Comparison of ENCODE assay signal across 10 mouse cellular contexts in the genomic region with DNA sequence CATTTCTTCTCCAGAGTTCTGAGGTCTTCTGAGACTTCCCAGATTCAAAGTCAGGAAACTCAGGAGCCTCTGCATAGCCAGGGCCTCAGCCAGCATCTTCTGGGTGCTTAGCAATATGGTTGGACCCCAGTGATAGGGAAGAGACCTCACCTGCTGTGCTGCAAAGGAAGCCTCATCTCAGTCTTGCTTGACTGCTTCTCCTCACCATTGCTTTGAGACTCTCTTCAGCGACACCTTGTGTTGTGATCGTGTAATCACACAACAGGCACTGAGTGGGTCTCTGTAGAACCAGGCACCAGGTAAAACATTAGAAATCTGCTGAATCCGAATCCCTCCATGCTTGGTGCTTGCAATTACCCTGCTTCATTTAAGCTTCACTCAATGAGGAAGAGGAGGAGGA.
DNase-seq lines count a peak whose midpoint lies in the region; ATAC-seq and TF ChIP-seq lines count a peak whose summit lies in the region.
"Had no signal": no experiment of that assay in that cellular context is flagged by ENCODE, and none has a peak within 500 bp of the region (broad histone marks: within the 10 kb centered on the region; RNA-seq: fewer than 3 reads in every experiment).

No protein-coding gene starts in this region.

- H3K4me2 ChIP-seq in liver, embryonic 14.5 days (ENCODE audit: low read depth), result no peak overlapping the region
- H3K4me2 ChIP-seq in limb, embryonic 14.5 days (replicated peaks; ENCODE audit: low read depth, low read length, severe bottlenecking), result no peak overlapping the region
- H3K4me2 ChIP-seq: heart, embryonic 13.5 days had no signal

- TF ChIP-seq POLR2A in cortical plate, adult 2 months (IDR thresholded peaks at IDR 0.05; ENCODE audit: extremely low read depth, insufficient read depth, low read length), result no peak
- no peak for TF ChIP-seq POLR2A in limb, embryonic 14.5 days (IDR thresholded peaks at IDR 0.05; ENCODE audit: borderline replicate concordance, extremely low read depth, insufficient read depth, insufficient read length)

- no peak for ATAC-seq in liver, embryonic 14.5 days (ENCODE audit: insufficient read depth)
- 0 out of 2 replicates have a peak, but pooled peaks have one; percentile 34 for ATAC-seq in limb, embryonic 14.5 days (ENCODE audit: low FRiP score, low read depth)

- H3K4me3 ChIP-seq in liver, embryonic 14.5 days (ENCODE audit: insufficient read depth in 1 of 2, low read depth in 2 of 2, low read length in 2 of 2), result no peak overlapping the region
- no peak overlapping the region for H3K4me3 ChIP-seq in cortical plate, adult 2 months (ENCODE audit: insufficient read depth, low read length)
- H3K4me3 ChIP-seq in limb, embryonic 14.5 days (replicated peaks; ENCODE audit: low read length), result no peak overlapping the region
- H3K4me3 ChIP-seq: heart, embryonic 13.5 days; myocyte had no signal

- WGBS in liver, embryonic 14.5 days (ENCODE audit: insufficient replicate concordance), result 8% methylated on average over 3 of the region's 3 CpGs
- WGBS in limb, embryonic 14.5 days, result 15% methylated on average over 3 of the region's 3 CpGs

- no peak for TF ChIP-seq EP300 in liver, embryonic 14.5 days (IDR thresholded peaks at IDR 0.05; ENCODE audit: low read depth)

- H3K36me3 ChIP-seq in liver, embryonic 14.5 days (replicated peaks; ENCODE audit: control insufficient read depth, insufficient read depth, low read depth), result no peaks in the 10 kb centered on the region
- H3K36me3 ChIP-seq in limb, embryonic 14.5 days (ENCODE audit: control insufficient read depth, insufficient read depth, low read length), result no peaks in the 10 kb centered on the region
- H3K36me3 ChIP-seq: heart, embryonic 13.5 days had no signal

- DNase-seq in adrenal gland, adult 2 months, result peak; percentile 40
- DNase-seq in adrenal gland, adult 8-10 months, result no peak
- DNase-seq in liver, embryonic 14.5 days (ENCODE audit: low read depth in 3 of 3, low spot score in 3 of 3), result no peak
- DNase-seq in liver, result no peak
- peak; percentile 47 for DNase-seq in limb, embryonic 14.5 days (ENCODE audit: low spot score)
- no peak for DNase-seq in testis, postnatal 10 days (ENCODE audit: low spot score)
- DNase-seq in frontal cortex, postnatal 14 days (ENCODE audit: low spot score in 2 of 2), result no peak

- no peaks in the 10 kb centered on the region for H3K27me3 ChIP-seq in liver, embryonic 14.5 days (ENCODE audit: control insufficient read depth, insufficient read depth, low read length)
- peaks cover 13% of the 10 kb centered on the region for H3K27me3 ChIP-seq in limb, embryonic 14.5 days (ENCODE audit: control insufficient read depth, insufficient read depth, low read length)

- no peak overlapping the region for H3K9ac ChIP-seq in liver, embryonic 14.5 days (replicated peaks)
- H3K9ac ChIP-seq in limb, embryonic 14.5 days (ENCODE audit: low read depth, low read length, severe bottlenecking), result no peak overlapping the region
- H3K9ac ChIP-seq: heart, embryonic 13.5 days had no signal

- no peaks in the 10 kb centered on the region for H3K4me1 ChIP-seq in liver, embryonic 14.5 days (replicated peaks; ENCODE audit: control insufficient read depth in 2 of 2, insufficient read depth in 2 of 2, low read length in 1 of 2)
- peaks cover 4% of the 10 kb centered on the region for H3K4me1 ChIP-seq in cortical plate, adult 2 months (ENCODE audit: control insufficient read depth, insufficient read depth, low read length)
- no peaks in the 10 kb centered on the region for H3K4me1 ChIP-seq in limb, embryonic 14.5 days (ENCODE audit: control insufficient read depth, insufficient read depth, low read length)
- H3K4me1 ChIP-seq: heart, embryonic 13.5 days had no signal

- peak; percentile 54 for TF ChIP-seq CTCF in liver, embryonic 14.5 days (IDR thresholded peaks at IDR 0.05; ENCODE audit: low read depth)
- TF ChIP-seq CTCF in cortical plate, adult 2 months (IDR thresholded peaks at IDR 0.05; ENCODE audit: extremely low read depth, insufficient read depth, low read length), result peak; percentile 56

- no peaks in the 10 kb centered on the region for H3K9me3 ChIP-seq in liver, embryonic 14.5 days (ENCODE audit: control insufficient read depth, low read length)
- H3K9me3 ChIP-seq in limb, embryonic 14.5 days (ENCODE audit: control insufficient read depth, low read length), result no peaks in the 10 kb centered on the region
- H3K9me3 ChIP-seq: heart, embryonic 13.5 days had no signal

- no peak overlapping the region for H3K27ac ChIP-seq in liver, embryonic 14.5 days
- no peak overlapping the region for H3K27ac ChIP-seq in cortical plate, adult 2 months (ENCODE audit: insufficient read depth, low read length)
- H3K27ac ChIP-seq in limb, embryonic 14.5 days (replicated peaks; ENCODE audit: low read depth, low read length), result no peak overlapping the region
- H3K27ac ChIP-seq: heart, embryonic 13.5 days had no signal

Comparison
In these comparisons a context has a peak if more than half of its experiments do, and no peak if none do; other contexts are left out.
1. DNase-seq: peak in adrenal gland, adult 2 months (single experiment) and limb, embryonic 14.5 days (single experiment); none in adrenal gland, adult 8-10 months (single experiment), liver, embryonic 14.5 days (0 of 3), liver (single experiment), testis, postnatal 10 days (single experiment) and frontal cortex, postnatal 14 days (0 of 2).